Mouse (Mus musculus) right cerebral cortex, postnatal 10 days (tissue): ENCODE results near the gene Trim67.
"Not testable (repeated sequence)": the region's sequence is repeated elsewhere in the genome, so short reads cannot be mapped to it uniquely, and the experiment has no call there.

Source experiments
- DNase-seq, 2 experiments: peaks; one replicate each; pipeline ENCODE4 v3.0.0; 2021; ENCODE audit warnings: low spot score in 2 of 2

Trim67 gene

DNA sequence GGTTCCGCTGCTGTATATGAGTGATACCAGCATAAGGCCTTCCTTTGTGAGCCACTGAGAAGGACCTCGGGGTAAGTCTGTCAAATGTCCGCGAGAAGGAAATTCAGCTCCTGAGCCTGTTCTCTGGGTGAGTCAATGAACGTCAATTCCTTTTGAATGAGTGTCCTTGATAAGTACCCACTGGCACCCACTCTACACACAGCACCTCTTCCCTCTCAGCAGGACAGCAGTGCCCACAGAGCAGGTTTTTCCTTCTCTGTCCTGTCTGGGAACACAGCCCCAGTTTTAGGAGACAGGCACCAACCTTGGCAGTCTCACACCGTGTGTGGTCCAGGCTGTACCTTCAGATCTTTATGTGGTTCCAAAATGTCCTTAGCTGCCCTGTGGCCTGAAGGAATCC lies 39.0 kb downstream of the Trim67 start:
- no peak for DNase-seq

DNA sequence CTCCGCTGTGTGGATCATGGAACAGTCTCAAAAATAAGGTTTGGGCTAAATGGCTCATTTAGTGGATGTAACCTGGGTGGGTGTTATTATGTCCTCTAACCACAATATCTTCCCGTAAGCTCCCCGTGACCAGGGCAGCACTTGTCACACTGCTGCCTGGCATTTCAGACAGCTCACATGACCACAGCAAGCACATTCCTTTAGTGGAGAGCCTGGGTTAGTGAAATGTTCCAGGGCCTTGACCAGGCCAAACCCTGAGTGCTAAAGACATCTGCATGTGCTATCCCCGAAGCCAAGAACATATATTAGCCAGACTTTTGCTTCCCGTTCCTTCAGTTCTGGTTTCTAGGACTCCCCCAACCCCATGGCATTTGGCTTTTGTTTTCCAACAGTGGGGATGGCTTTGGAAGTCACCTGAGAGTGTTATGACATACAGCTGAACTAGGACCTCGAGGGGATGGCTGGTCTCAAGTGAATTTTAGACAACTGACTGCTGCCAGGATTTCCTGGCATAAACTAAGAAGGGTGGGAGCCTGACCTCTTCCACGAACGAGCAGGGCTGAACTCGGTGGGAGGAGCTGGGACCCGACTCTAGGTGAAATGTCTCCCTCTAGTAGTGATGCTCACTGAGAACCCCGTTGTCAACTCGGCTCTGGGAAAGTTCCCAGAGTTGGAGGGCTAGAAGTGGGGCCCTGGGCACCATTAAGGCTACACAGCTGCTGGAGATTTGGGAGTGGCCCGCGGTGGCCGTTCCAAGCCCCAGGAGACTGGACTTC lies 40.7 kb downstream of the Trim67 start:
- DNase-seq = no peak

DNA sequence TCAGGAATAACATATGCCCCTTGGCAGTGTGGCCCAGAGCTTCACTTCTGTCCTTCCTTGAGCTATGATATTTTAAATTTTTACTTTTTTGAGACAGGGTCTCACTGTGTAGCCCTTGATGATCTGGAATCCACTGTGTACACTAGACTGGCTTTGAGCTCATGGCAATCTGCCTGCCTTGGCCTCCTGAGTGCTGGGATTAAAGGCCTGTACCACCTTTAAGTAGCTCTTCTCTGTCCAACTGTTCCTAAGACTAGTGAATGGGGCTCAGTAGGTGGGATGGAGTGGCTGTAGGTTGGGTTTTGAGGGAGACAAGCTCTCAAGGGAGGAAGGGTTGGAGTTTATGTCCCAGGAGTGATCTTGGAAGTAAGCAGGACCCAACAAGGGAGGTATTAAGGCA lies 43.0 kb downstream of the Trim67 start:
- DNase-seq = no peak

DNA sequence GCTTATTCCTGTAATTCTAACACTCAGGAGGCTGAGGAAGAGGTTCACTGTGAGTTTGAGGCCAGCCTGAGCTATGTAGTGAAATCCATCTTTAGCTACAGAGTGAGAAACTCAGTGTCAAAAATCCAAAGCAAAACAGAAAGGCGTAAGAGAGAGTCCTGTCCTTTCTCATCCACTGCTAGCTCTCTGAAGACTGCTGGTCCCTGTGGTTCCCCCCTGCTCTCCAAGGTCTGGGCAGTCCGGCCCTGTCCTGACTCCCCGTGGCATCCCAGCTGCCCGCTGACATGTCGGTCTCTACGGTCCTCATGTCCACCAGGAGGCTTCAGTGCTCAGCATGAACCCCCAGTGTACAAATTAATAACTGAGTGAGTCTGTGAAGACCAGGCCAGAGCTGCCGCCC lies 43.4 kb downstream of the Trim67 start:
- no peak for DNase-seq

DNA sequence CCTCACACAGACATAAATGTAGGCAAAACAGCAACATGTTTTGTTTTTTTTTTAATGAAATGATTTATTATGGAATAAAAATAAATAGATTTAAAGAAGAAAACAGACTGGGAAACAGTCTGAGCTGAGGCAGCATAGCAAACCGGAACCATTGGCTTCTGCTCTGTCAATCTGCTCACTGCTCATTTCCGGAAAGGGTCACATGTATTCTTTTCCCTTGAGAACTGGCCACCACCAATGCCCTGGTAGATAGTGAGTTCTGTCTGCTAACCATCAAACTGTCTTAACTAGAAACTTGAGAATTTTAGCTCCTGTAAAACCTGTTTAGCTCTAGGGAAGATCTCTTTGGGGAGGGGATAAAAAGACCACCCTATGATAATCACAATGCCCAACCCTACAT lies 44.0 kb downstream of the Trim67 start:
- no peak for DNase-seq

DNA sequence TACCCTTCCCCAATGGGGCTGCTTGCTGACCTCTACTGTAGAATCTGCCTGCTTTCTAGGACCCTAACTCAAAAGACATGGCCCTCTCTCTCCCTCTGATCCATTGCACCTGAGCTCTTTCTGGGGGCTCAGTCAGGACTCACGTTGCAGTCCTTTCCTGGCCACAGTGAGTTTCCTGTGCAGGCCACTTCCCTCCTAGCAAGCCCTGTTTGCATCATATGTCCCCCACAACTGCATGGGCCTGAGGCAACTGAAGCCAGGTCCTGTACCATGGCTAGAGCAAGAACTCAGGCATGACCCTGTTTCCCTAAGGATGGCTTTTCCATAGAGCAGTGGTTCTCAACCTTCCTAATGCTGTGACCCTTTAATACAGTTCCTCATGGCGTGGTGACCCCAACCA lies 45.1 kb downstream of the Trim67 start:
- DNase-seq = no peak

DNA sequence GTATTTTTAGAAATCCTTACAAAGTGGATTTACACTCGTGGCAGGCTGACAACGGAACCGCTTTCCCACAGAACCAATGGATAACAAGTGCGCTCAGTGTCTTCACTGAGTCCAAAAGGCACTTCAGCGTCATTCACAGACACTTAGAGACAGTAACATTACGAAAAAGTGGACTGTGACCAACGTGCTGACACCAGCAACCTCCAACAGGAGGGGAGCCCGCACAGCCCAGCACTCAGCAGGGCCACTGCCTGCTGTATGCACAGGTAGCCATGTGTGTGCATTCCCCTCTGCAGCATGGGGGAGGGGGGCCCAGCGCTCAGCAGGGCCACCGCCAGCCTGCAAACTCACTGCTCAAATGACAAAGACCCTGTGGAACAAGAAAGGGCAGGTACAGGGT lies 46.5 kb downstream of the Trim67 start:
- no peak for DNase-seq

DNA sequence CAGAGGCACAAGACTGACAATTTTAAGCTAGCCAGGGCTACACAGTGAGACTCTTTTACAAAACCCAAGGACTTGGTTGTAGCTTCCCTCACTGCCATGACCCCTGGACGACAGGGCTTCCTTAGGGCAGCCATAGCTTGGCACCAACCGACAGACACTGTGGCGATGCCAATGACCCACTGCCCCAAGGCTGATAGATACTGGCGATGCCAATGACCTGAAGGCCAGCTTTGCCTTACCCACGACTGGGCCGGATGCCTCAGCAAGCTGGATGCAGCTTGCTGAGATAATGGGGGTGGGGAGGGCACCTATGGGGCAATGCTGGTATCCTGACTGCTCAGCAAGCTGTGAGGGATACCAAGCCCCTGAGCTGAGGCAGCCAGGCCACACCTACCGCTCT lies 48.0 kb downstream of the Trim67 start:
- no peak for DNase-seq

DNA sequence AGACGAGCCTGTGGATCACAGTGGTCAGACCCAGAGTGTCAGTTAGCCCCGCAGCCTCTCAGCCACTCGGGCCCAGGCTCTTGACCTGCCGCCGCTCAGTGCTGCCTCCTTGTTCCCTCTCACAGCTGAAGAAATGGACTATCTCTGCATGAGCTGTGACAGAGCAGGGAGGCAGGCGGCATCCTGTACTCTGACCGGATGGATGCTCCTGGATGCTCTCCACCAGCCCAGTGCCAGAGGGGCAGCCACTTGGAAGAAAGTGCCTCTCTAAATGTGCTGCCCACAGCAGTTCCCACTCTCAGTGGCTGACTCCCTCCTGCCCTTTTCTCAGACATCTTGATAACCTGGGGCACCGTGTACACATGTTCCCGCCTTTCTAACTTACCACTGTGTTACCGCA lies 48.9 kb downstream of the Trim67 start:
- no peak for DNase-seq

DNA sequence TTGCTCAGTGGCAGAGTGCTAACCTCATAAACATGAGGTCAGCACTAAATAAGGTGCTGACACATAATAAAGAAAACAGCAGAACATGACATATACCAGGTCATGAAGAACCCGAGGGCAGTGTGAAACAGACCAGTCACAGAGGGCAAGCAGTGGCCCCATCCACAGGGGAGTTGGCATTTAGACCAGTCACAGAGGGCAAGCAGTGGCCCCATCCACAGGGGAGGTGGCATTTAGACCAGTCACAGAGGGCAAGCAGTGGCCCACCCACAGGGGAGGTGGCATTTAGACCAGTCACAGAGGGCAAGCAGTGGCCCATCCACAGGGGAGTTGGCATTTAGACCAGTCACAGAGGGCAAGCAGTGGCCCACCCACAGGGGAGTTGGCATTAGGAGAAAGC lies 50.0 kb downstream of the Trim67 start:
- DNase-seq = not testable (repeated sequence)

DNA sequence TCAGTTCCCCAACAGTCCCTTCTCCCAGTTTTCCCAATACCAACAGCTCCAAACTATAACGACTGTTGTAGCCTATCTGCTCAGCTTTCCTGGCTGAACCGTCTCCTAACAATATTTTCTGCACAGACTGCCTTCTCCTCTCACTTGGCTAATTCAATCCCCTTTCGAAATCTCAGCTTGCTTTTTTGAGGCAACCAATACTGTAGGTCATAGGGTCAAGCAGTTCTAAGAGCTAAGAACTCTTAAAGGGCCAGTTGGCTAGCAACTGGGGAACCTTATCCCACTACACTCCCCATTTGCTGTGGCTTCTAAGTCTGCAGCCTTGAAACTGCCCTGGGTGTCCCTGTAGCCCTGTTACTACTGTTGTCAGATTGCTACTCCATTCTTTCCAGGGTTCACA lies 52.2 kb downstream of the Trim67 start:
- no peak for DNase-seq

DNA sequence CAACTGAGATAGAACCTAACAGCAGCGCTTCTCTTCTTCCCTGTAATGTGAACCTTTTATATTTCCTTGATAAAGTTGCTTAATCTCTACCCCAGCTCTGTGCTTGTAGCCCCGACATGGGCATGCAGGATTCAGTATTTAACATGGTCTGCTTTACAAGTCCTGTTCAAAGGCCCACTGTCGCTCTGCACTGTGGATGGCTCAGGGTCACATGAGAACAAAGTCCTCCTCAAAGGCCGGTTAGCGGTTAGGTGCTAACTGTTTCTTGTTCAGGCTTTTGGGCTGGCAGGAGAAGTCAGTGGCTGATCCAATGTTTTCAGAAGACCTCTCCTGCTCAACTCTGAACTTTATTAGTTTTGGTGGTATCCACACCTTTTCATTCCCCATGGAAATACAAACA lies 52.7 kb downstream of the Trim67 start:
- no peak for DNase-seq

DNA sequence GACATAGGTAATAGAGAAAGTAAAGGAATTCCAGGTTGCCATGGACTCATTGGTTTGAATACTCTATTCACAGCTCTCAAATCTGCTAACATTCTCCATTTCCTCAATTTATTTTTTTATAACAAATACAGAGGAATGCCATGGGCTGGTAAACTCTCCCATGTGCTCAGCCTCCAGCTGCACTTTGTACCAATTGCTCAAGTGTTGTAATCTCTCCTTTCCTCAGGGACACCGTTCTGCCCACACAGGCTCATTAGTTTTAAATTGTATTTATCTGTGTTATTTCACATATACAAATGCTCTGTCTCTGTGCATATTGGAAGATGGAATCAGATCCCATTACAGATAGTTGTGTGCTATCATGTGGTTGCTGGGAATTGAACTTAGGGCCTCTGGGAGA lies 60.6 kb downstream of the Trim67 start:
- DNase-seq = no peak

DNA sequence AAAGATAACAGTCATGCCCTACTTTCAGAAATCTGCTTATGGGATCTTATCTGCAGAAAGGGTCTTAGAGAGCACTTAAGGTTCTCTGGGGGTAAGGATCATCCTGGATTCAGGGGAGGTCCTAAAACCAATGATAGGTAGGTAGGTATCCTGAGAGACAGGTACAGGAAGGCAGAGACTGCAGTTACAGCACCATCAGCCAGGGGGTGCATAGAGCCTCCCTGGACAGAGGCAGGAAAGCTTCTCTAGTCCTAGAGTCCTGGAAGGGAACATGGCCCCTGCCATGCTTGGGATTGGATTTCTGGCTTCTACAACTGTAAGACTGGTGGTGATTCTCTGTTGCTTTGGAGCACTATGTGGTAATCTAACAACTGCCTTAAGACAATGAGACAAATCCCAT lies 66.6 kb downstream of the Trim67 start:
- DNase-seq = no peak

DNA sequence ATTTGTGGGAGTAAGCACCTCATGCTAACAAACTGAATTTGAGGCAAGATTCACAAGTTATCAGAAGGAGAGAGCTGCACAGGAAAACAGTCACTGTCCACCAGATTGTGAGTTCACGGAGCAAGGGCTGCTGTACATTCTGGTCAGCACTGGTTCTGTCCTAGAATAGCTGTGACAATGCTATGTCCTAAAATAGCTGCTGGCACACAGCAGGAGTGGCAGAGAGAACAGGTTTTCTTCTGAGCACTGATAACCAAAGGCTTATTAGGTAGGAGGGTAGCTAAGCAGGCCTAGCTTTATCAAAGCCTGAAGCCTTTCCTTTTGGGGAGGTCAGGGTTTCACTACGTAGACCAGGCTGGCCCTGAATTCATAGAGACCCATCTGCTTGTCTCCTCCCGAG lies 67.3 kb downstream of the Trim67 start:
- DNase-seq = no peak

DNA sequence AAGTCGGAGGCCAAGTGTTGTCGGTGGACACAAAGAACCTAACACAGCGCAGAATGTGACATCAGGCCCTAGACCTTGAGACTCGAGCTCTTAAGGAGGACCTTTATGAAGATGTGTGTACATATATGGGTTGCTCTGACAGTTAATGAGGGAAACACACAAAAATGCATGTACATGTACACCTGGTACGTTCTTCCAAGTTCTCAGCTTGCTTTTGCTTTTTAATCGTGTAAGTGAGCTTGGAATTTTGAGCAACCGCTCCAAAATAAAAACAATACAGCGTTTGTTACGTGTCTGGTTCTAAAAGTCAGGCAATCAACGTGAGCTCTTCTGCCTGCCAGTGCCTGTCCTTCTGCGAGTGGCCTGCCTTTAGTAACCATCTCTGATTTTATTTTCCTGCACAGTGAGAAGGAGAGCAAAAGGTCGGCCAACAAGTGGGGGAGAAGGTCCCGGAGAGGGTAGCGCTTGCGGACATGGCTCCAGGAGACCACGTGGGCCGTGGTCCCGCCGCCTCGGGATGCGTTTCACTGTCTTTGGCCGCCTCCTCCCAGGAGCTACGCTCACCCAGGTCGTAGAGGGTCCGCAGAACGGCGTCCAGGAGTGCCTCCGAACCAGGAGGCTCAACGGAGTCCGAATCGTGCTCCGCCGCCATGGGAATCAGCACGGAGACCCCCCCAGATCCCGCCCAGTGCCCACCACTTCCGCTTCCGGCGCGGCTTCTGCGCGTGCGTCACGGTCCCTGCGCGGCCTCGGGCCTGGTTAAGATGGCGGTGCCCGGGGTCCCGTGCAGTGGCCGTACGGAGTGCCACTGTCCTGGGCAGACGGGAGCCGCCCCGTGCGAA lies 69.7 kb downstream of the Trim67 start, which contains the start of the genes Gnpat and 2810004N23Rik:
Gnpat (plus strand) TSS at position 713 of the 842 bp plus-strand sequence.
2810004N23Rik (minus strand) TSS at position 800 of the 842 bp plus-strand sequence.
- peak; percentile 94 to 96 for DNase-seq

DNA sequence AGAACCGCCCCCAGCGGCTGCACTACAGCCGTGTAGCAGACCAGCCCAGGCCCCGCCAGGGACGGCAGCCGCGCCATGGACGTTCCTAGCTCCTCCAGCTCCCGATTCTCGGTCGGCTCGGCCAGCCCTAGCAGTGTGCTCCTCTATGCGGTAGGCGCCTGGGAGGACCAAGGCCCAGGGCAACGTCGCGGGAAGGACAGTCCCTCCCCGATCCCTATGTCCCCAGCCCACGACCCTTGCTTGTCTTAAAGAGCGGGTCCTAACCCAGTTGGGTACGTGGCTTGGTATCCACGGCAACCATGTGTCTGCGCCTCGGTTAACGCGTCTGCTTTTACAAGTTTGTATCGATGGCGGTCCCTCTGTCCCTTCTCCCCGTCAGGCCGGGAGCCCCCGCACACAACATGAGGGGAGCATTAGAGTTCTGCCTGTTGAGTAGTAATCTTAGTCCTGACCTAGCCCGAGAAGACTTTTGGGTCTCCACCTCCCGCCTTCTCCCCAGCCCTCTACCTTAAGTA lies 70.3 kb downstream of the Trim67 start:
- no peak for DNase-seq

DNA sequence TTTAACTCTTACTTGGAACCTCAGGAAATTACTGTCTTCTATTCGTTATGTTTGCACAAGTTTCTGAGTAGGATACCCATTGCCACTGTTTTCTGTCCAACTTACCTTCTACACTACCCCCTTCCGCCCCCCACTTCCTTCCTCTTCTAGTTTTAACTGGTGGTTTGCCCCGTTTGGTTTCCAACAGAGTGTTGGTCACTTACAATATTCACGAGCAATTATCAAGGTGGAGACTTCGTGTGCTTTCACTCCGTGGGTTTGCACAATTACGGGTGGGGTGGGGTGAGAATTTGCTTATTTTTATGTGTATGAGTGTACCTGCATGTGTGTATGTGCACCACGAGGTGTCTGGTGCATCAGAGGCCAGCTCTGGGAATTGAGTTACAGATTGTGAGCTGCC lies 70.8 kb downstream of the Trim67 start:
- DNase-seq = no peak

DNA sequence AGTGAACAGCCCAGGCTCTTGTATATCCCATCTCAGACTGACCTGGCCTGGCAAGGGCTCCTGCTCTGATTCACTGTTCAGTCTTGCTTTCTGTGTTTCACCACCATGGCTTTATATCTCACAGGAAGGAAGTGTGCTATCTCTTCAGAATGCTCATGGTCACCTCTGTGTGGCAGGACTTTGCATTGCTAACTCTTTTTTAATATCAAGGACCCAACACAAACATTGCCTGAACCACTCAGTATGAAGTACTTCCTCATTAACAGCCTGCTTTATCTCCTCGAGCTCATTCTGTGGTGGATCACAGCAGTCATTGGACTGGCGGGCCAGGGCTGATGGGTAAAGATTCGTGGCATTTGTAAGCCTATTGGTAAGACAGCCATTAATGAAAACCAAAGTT lies 73.8 kb downstream of the Trim67 start:
- no peak for DNase-seq

DNA sequence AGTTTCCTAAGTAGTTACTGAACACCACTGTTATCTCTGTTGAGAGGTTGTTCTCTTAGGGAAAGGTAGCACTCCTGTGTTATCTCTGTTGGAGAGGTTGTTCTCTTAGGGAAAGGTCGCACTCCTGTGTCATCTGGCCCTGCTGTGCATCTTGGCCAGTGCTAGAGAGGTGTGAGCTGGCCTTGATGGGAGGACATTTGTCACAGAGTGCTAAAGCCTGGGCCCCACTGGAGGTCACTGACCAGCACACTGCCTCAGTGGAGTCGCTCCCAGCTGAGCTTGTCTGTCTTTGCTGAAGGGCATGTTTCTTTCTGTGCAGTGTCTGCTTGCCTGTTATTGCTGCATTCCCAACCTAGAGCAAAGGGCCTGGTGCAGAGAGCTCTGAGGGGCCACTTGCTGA lies 74.2 kb downstream of the Trim67 start:
- DNase-seq = no peak

DNA sequence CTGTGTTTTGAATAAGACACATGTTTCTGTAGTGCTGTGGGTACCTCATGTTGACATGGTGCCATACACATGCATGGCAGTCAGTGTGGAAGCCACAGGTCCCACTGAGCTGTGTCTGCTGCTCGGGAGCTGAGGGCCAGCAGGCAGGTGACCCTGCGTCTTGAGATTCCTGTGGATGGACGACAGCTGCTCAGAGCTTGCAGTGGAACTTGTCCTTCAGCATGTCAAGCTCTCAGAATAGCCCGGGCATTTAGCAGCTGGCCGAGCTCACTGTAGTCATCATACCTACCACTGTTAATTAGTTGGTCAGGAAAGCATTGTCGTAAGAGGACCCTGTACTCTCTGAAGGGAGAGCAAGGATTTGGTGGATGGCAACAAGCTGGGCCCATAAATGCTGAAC lies 76.8 kb downstream of the Trim67 start:
- no peak for DNase-seq

DNA sequence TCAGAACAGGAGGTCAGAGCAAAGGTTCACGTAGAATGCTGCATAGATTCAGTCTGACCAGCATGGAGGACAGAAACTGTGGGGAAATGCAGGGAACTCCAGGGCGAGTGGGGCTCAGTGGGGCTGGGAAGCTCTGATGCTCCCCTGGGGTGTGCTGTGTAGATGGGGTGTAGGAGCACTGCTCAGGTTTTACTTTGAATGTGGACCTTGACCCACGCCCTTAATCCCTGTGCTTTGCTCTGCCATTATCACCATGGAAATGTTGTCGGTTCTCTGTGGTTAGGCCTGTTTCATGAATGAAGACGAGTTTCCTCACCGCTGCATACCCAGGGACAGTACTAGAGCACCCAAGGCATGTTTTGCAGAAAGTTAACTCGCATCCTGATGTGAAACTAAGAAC lies 78.6 kb downstream of the Trim67 start:
- no peak for DNase-seq

DNA sequence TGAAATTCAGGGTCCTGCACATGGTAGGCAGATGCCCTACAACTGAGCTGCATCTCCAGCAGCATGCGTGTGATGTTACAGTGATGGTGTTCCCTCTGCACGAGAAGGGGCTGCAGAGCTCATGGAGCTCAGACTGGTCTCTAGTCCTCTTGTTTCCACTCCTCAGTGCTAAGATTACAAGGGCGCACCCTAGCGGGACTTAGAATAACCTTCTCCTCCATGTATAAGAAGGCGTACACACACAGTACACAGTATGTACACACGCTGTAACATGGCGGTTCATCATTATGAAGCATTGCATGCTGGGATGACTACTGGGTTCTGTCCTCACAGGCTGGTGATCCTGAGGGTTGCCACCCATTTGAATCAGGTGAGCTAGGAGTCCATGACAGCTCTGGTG lies 79.2 kb downstream of the Trim67 start:
- no peak for DNase-seq
